Comparison of ENCODE assay signal across 21 mouse cellular contexts in the genomic region with DNA sequence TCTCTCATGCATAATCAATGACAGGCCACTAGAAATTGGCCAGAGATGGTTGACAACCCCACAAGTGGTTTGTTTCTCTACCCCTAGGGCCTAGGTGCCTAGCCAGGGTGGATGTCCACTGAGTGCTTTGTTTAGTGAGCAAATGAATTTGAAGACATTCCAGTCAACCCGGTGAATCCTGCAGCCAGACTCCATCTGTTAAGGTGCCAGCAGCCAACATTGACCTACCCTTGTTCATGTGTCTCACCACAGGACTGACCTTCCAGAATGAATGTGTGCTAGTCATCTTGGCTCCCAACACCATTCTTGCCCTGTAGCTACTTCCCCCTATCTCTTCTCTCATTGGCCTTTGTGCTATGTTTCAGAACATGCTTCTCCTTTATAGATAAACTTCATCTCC. TPM values are rescaled to one million over a fixed set of nuclear protein-coding genes. Genes with fewer than 3 reads are reported as not detected.
DNase-seq lines count a peak whose midpoint lies in the region; ATAC-seq and TF ChIP-seq lines count a peak whose summit lies in the region.
"Had no signal": no experiment of that assay in that cellular context is flagged by ENCODE, and none has a peak within 500 bp of the region (broad histone marks: within the 10 kb centered on the region; RNA-seq: fewer than 3 reads in every experiment).

No protein-coding gene starts in this region.

- ATAC-seq in megakaryocyte, adult 5-6 weeks (ENCODE audit: poor library complexity, severe bottlenecking): no peak
- no peak for ATAC-seq in CD4-positive, CD25-positive, alpha-beta regulatory T cell, adult 4 months
- ATAC-seq: forebrain, embryonic 16.5 days; hindbrain, embryonic 16.5 days; inflammation-experienced regulatory T-cells, adult 6 months; intestine, postnatal 0 days had no signal

- no peak overlapping the region for H3K27ac ChIP-seq in cerebellum, adult 2 months (ENCODE audit: insufficient read depth, low read length)
- H3K27ac ChIP-seq: embryonic facial prominence, embryonic 13.5 days; forebrain, embryonic 12.5 days; heart, adult 2 months; heart, embryonic 15.5 days; hindbrain, embryonic 12.5 days had no signal

- H3K4me1 ChIP-seq in cerebellum, adult 2 months (ENCODE audit: control insufficient read depth, insufficient read depth, low read length): peaks cover 6% of the 10 kb centered on the region
- H3K4me1 ChIP-seq: forebrain, embryonic 12.5 days had no signal

- no peak for TF ChIP-seq POLR2A in cerebellum, adult 2 months (IDR thresholded peaks at IDR 0.05; ENCODE audit: borderline replicate concordance, insufficient read depth, low read length)

- no peaks in the 10 kb centered on the region for H3K27me3 ChIP-seq in cerebellum, adult 2 months (ENCODE audit: control insufficient read depth, insufficient read depth, low read length)
- H3K27me3 ChIP-seq: embryonic facial prominence, embryonic 13.5 days; forebrain, embryonic 12.5 days; heart, embryonic 15.5 days; hindbrain, embryonic 12.5 days had no signal

- H3K4me3 ChIP-seq in cerebellum, adult 2 months (replicated peaks; ENCODE audit: insufficient read depth, low read depth, low read length): no peak overlapping the region
- H3K4me3 ChIP-seq: embryonic facial prominence, embryonic 13.5 days; forebrain, embryonic 12.5 days; heart, adult 2 months; heart, embryonic 15.5 days; hindbrain, embryonic 12.5 days had no signal

- no peak for TF ChIP-seq CTCF in cerebellum, adult 2 months (IDR thresholded peaks at IDR 0.05; ENCODE audit: borderline replicate concordance, insufficient read depth, low read depth, low read length)

- 11% methylated on average over 1 of the region's 1 CpGs for WGBS in cerebellum, adult 2 months

- peak; percentile 48 for DNase-seq in cerebellum, adult 11 months
- peak; percentile 64 to 88 for DNase-seq in cerebellum, adult 2 months
- peak; percentile 45 to 59 for DNase-seq in cerebellum, postnatal 10 days
- DNase-seq in heart, postnatal 4 days: no peak
- no peak for DNase-seq in thymus, postnatal 36 days
- DNase-seq: adrenal gland, postnatal 10 days; gastrocnemius, postnatal 14 days; heart, adult 2 months; heart, postnatal 36 days; kidney, adult 8-10 months had no signal

RNA-seq across cellular contexts. Expression of a gene that starts 33.2 kb away (rescaled TPM):
- polyA plus RNA-seq in cerebellum, adult 2 months (2012; rRNA removed): 53.1 and 57.5 TPM in 2 replicates
- 0.18 TPM in 1 of 2 replicates, not detected in the other for total RNA-seq in megakaryocyte, adult 5-6 weeks (2015)
- not detected in 2 replicates for total RNA-seq in megakaryocyte, adult 5-6 weeks (2017)
- polyA plus RNA-seq in CD4-positive, CD25-positive, alpha-beta regulatory T cell, adult 4 months (2017; shearing (Covaris generic)): under 1 TPM in 1 of 2 experiments, not detected in 1; 0.90 TPM
- total RNA-seq in heart, postnatal 4 days (2021): under 1 TPM; 0.50 to 0.61 TPM
- polyA plus RNA-seq: G1E had no signal

Comparison
In these comparisons a context has a peak if more than half of its experiments do, and no peak if none do; other contexts are left out.
1. DNase-seq: peak in cerebellum, adult 11 months (single experiment), cerebellum, adult 2 months (2 of 2) and cerebellum, postnatal 10 days (2 of 2); none in heart, postnatal 4 days (single experiment) and thymus, postnatal 36 days (0 of 2).